Comparison of ENCODE assay signal across 18 mouse cellular contexts in genomic region chr10:119534852-119535251, GRCm38 (mm10).
"Had no signal": no experiment of that assay in that cellular context is flagged by ENCODE, and none has a peak within 500 bp of the region (broad histone marks: within the 10 kb centered on the region; RNA-seq: fewer than 3 reads in every experiment).

No protein-coding gene starts in this region.

- DNase-seq: lung, adult 18-20 months; lung, embryonic 14.5 days; lung, postnatal 10 days; lung, postnatal 4 days; retina, postnatal 1 day; right cerebral cortex, adult 18-20 months; right cerebral cortex, postnatal 25 days; right cerebral cortex, postnatal 4 days; spleen, adult 18-20 months; thymus, adult 18-20 months; thymus, postnatal 14 days; thymus, postnatal 36 days had no signal

- ATAC-seq: liver, embryonic 12.5 days had no signal

- H3K27me3 ChIP-seq: liver, embryonic 12.5 days; neural tube, embryonic 13.5 days; neural tube, embryonic 15.5 days had no signal

- H3K9ac ChIP-seq: liver, embryonic 12.5 days; liver, embryonic 14.5 days; lung, embryonic 14.5 days; neural tube, embryonic 13.5 days; neural tube, embryonic 15.5 days had no signal

- H3K4me1 ChIP-seq: liver, embryonic 12.5 days; neural tube, embryonic 13.5 days; neural tube, embryonic 15.5 days had no signal

- H3K36me3 ChIP-seq: liver, embryonic 12.5 days; midbrain, embryonic 10.5 days; neural tube, embryonic 13.5 days; neural tube, embryonic 15.5 days had no signal

- H3K4me2 ChIP-seq: liver, embryonic 12.5 days; lung, embryonic 14.5 days; neural tube, embryonic 13.5 days; neural tube, embryonic 15.5 days had no signal

- H3K4me3 ChIP-seq: liver, embryonic 12.5 days; midbrain, embryonic 10.5 days; myocyte; neural tube, embryonic 13.5 days; neural tube, embryonic 15.5 days had no signal

- H3K9me3 ChIP-seq: liver, embryonic 12.5 days; midbrain, embryonic 10.5 days; neural tube, embryonic 13.5 days; neural tube, embryonic 15.5 days had no signal

- H3K27ac ChIP-seq: liver, embryonic 12.5 days; liver, embryonic 14.5 days; midbrain, embryonic 10.5 days; neural tube, embryonic 13.5 days; neural tube, embryonic 15.5 days had no signal
